Mouse (Mus musculus) 3T3-L1 (cell line): ENCODE data around the gene Smco4.
"Not testable (repeated sequence)": the region's sequence is repeated elsewhere in the genome, so short reads cannot be mapped to it uniquely, and the experiment has no call there.

Source experiments
- DNase-seq: peaks from one replicate; pipeline ENCODE4 v3.0.0-alpha.2; 2015; ENCODE audit warnings: low read depth, low spot score

Gene Smco4

DNA sequence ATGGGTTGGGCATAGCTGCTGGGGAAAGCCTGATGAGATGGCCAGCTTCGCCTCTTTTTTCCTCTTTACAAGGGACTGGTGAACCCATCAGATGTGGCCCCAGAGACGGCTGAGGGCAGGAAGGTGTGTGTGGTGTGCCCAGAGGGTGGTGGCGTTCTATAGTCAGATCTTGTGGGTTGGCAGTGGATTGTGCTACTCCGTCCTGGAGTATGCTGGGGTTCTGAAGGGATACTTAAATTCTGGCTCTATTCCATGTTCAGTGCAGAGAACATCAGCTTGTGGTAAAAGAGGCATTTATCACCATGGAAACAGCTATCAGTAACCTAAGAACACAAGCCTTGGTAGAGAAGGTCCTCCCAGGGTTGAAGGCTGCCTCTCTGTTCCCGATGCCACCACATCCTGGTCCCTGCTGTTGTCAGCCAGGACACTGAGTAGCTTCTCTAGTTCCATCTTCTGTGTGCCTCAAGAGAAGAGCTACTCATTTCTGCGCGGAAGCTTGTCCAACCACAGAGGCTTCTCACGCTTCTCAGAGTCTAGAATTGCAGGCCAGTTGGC lies 45.8 kb downstream of the Smco4 start:
- DNase-seq = no peak

DNA sequence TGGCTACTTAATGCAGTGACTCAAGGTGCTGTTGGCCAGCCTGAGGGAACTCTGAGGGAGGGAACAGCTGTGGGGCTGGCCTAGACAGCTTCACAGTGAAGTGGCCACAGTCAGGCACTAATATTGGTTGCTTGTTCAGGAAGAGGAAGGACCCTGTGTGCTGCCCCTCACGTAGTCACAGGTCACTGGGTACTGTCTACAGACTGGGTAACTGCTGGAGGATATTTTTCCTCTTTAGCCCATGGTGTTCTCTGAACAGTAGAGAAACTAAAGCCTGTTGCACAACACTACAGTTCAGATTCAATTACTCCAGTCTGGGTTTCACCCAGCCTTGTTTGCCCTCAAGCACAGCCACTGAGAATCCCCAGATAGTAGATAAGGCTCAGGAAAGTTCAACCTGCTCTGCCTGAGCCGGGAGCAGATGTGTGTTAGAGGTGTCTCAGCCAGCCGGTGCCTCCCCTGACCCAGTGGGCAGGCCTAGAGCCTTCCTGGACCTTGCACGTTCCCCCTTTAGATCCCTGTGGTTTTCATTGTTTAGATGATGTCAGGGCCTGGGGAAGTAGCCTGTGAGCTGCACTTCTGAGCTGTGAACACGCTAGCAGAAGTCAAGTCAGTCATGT lies 48.6 kb downstream of the Smco4 start:
- no peak for DNase-seq

DNA sequence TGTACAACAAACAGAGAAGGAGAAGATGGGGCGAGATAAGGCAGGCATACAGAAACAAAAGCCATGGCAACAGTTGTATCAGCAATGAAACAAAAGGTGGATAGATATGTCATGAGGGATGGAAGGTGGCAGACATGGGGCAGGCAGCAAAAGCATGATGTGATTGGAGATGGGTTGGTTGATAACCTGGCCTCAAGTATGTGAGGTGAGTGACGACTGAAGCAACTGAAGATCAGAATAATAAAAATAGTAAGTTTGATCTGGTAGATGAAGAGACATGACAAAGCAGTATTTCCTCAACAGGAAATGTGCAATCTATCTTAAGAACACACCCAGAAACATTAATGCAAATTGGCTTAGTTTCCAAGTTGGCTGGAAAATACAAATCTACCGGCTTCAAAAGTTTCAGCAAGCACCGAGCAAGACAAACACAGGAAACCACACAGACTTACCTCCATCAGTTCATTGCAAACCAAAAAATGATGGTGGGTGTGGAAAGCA lies 57.3 kb downstream of the Smco4 start:
- DNase-seq = no peak

- not testable (repeated sequence) for DNase-seq
Observed at GRCm38 (mm10) chr9:15551073-15551472, 57.8 kb downstream of the Smco4 start.

DNA sequence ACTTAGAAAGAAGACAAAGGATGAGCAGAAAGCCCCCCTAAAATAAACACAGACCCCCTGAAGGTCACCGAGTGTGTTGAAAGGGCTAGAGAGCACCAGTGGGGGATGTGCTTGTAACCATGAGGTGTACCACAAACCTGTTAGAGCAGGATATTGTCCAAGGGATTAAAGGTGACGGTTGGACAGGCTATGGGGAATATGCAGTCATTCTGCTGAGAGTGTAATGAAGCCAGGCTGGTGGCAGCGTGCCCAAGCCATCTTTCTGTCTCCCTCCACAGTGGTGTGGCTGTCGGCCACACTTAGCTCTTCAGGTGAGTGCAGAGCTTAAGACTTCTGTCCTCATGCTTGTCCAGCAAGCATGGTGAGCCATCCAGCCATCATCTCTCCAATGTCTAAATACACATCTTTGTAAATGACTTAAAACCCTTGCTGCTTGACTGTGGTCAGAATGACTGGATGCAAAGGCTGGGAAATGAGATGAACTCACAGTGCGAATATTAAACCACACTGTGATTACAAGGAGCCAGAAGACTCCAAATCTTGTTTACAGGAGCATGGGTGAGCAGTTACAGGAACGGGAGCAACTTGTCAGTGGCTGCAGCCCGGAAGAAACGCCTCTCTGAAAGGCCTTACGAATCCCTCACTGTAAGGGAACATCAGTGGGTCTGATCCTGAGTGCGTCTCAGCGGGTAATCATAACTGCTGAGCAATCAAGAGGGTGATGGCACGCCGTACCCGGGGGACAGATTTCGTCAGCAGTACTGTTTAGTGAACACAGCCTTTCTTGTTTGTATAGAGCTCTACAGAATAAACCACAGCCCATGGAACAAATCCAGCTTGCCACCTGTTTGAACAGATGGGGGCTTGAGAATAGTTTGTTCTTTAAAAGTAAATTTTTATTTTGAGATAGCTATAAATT lies 59.0 kb downstream of the Smco4 start:
- no peak for DNase-seq

DNA sequence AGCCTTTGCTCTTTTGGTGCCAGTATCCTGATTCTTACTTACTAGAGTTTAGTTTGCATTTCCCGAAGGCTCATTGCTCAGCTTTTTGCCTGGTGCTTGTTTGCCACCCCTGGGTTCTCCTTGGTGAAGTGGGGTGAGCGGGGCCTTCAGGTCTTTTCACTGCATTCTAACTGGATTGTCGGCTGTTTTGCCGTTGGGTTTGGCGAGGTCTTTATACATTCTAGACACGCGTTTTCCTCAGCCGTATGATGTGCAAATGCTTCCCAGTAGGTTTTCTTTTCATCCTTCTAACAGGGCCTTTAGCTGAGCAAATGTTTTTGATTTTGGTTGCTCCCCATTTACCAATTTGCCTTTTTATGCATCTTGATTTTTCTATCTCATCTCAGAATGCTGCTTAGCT lies 60.1 kb downstream of the Smco4 start:
- DNase-seq = no peak

DNA sequence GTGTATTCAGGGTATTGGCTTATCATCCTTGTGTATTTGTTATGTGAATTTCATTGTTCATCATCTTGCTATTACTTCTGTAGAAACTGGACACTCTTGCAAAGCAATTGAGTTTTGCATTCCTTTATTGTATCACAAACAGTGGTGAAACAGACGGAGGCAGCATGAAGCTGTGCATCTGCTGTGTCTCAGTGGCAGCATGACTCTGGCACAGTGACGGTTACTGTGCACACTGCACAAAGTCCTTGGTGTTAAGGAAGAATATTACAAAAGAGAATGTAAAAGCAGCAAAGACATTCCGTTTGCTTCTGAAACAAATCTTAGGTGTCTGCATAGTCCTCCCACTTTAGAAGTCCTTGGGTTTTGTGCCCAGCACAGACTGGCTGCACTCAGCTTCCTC lies 67.2 kb downstream of the Smco4 start:
- no peak for DNase-seq

DNA sequence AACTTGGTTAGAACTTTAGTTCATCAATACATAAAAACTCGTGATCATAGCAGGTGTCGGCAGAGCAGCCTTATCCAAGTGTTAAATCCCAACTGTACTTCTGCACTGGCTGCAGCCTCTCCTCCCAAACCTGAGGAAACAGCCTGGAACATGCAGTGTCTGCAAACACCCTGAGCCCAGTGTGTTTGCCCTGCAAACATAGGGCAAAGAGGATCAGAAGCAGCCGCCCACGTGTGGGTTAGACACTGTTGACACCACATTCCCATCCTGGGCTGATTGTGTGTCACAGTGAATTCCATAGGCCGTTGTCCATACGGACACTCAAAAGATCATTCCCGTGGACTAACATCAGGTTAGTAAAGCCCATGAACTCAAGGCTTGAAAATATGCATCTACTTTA lies 69.1 kb downstream of the Smco4 start:
- no peak for DNase-seq

- no peak for DNase-seq
Observed at GRCm38 (mm10) chr9:15574750-15575454, 81.7 kb downstream of the Smco4 start.

DNA sequence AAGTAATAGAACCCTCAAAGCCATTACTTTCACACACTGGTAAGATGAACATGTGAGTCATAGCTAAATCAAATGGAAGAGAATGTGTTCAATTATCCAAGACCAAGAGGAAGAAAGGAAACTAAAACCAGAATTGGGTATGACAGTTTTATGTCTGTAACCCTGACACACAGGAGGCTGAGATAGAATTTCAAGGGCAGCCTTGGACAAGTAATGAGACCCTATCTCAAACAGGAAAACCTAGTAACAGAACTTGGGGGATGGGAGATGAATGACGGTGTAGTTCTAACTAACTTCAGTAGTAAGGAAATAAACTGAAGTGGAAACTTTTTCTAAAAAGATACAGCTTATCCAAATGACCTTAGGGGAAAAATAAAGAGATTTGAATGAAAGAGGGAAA lies 85.2 kb downstream of the Smco4 start:
- DNase-seq = no peak

DNA sequence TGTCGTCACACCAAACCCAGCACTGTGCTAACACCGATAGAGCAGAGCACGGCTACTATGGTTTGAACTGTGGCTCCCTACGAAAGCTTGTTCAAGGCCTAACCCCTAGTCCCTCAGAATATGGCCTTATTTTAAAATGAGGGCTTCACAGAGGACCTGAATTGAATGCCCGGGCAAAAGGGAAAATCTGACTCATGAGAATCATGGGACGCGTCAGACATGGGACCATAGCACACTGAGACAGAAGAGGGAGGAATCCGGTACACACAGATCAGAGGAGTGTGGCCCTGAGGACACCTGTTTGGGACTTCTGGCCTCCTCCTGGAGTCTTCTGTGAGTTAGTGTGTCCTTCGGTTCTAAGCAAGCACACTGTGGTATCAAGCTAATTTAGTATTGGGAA lies 85.7 kb downstream of the Smco4 start:
- no peak for DNase-seq

DNA sequence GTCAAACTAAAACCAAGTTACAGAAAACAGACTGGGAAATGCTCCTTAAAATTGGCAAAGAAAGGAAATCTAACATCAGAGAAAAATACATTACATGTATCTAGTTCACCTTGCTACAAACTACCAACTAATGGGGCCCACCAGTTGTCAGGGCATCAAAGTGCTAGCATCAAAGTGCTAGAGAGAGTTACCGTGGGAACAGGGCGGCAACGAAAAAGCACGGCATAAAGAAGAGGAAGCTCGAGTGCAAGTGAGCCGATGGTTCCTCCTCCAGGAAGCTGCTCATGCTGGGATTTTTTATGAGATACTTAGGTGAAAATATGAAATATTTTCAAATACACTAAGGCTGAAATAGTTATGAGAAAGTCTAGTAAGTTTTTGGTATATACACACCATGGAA lies 86.9 kb downstream of the Smco4 start:
- no peak for DNase-seq

GRCm38 (mm10) chr9:15582026-15582425 lies 88.8 kb downstream of the Smco4 start:
- DNase-seq = no peak

DNA sequence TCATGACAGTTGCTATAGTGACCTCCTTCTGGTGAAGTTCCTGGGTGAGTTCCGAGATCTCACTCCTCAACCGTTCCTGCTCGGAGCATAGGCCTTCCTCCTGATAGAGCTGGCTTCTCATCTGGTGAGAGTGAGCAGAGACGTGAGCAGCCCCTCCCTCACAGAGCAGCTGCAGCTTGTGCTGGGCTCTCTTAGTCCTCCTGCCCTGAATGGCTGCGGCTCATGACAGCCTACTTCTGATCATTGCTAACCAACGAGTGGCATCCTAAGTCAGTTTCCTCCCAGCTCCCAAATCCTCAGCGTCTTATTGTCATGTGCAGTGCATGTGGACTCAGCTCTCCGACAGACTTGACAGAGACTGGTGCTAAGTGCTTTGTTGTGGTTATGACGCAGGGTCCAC lies 91.0 kb downstream of the Smco4 start:
- no peak for DNase-seq

DNA sequence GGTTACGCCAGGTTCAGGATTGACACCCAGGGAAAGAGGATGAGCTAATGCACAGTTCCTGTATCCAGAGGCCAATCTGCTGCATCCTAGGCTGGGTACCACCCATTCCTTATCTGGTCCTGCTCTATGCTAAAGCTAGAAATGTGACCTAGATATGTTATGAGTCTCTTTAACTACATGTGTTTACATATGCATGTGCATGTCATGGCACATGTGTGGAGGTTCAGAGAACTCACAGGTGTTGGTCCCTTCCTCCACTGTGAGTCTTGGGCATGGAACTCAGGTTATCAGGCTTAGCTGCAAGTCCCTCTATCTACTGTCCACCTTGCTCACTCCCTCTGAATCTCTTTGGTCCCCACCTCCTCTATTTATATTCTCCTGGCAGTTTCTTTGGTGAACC lies 92.7 kb downstream of the Smco4 start:
- no peak for DNase-seq

- no peak for DNase-seq
Observed at GRCm38 (mm10) chr9:15587157-15587854, 94.1 kb downstream of the Smco4 start.

GRCm38 (mm10) chr9:15594148-15594547 lies 100.9 kb downstream of the Smco4 start:
- DNase-seq = no peak
